Mouse (Mus musculus): ENCODE data around the gene Tmco4. TPM values are rescaled to one million over a fixed set of nuclear protein-coding genes. Genes with fewer than 3 reads are reported as not detected.

The Tmco4 gene
- total and polyA plus RNA-seq, 3 experiments: 8.4 to 11.7 (median 9.2) TPM

- Histone ChIP-seq H3K4me1 (ENCODE audit: control insufficient read depth, insufficient read depth, low read length) (0 out of 2 replicates have a peak, but pooled peaks cover 1% of the 10 kb centered on the region), H3K79me2 (replicated peaks; ENCODE audit: control insufficient read depth, insufficient read depth, low read length) (no peaks in the 10 kb centered on the region), H3K27me3 (ENCODE audit: control insufficient read depth, insufficient read depth, low read length) (no peaks in the 10 kb centered on the region), H3K9ac (ENCODE audit: low read depth, low read length) (no peak overlapping the region), H3K4me3 (no peak overlapping the region), H3K27ac (no peak overlapping the region), H3K36me3 (ENCODE audit: control insufficient read depth, insufficient read depth, low read length) (no peaks in the 10 kb centered on the region)
- peak; percentile 77 to 84 for DNase-seq
- TF ChIP-seq EP300 (IDR thresholded peaks at IDR 0.05; ENCODE audit: insufficient read depth, low read depth, low read length): no peak
- TF ChIP-seq CTCF (IDR thresholded peaks at IDR 0.05): peak; percentile 96
- intact Hi-C loops (cut with DNase I): loop anchor here (1.0 to 5.0 kb wide), 5 partner anchors 97 to 251 kb away; no protein-coding TSS in a partner anchor
- 9% methylated on average over 5 of the region's 5 CpGs for WGBS
Observed at GRCm38 (mm10) chr4:139086037-139086436, 113.3 kb downstream of the Tmco4 start.

- Histone ChIP-seq H3K27me3 (ENCODE audit: control insufficient read depth, insufficient read depth, low read length) (peaks cover under 1% of the 10 kb centered on the region; the same call in 1 of the 2 replicates), H3K27ac (no peak overlapping the region), H3K36me3 (ENCODE audit: control insufficient read depth, insufficient read depth, low read length) (no peaks in the 10 kb centered on the region), H3K79me2 (replicated peaks; ENCODE audit: control insufficient read depth, insufficient read depth, low read length) (no peaks in the 10 kb centered on the region), H3K9ac (ENCODE audit: low read depth, low read length) (no peak overlapping the region), H3K4me1 (ENCODE audit: control insufficient read depth, insufficient read depth, low read length) (0 out of 2 replicates have a peak, but pooled peaks cover 1% of the 10 kb centered on the region), H3K4me3 (no peak overlapping the region)
- intact Hi-C loops (cut with DNase I): loop anchor here (1.0 to 5.0 kb wide), 5 partner anchors 96 to 250 kb away; no protein-coding TSS in a partner anchor
- TF ChIP-seq EP300 (IDR thresholded peaks at IDR 0.05; ENCODE audit: insufficient read depth, low read depth, low read length): no peak
- TF ChIP-seq POLR2A (IDR thresholded peaks at IDR 0.05; ENCODE audit: insufficient read depth, low read depth, low read length): no peak
- no peak for TF ChIP-seq CTCF (IDR thresholded peaks at IDR 0.05)
- WGBS: 75% methylated on average over 4 of the region's 4 CpGs
- no peak for DNase-seq
Observed at GRCm38 (mm10) chr4:139086984-139087383, 114.3 kb downstream of the Tmco4 start.

DNA sequence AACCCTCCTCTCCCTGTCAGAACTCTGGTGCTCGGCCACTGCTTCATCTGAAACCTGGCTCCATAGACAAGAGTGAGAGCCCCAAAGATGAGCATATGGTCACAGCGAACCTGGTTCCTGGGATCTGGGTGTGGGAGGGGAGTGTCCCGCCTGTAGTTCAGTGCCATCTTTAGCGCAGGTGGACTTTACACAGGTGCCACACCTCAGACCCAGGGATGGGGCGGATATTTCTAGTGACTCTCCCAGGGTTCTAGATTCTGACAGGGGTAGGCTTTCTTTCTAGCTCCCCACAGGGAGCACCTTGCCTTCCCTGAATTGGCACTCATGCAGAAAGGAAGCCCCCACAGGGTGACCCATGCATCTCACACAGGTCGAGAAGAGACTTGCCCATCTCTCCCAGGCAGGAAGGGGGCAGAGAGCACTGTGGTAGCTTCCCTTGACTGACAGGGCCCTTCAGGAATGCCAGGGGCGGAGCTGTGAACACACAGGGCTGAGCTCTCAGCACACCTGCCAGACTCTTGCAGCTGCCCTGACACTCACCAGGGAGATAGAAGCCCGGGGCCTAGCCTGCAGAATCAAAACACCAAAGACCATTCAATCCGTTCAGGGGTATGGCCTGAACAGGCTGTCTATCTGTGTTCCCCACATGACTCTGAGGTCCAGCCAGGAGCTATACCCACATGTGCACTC is 116.4 kb downstream of the Tmco4 start:
- no peak for DNase-seq
- no peak for TF ChIP-seq EP300 (IDR thresholded peaks at IDR 0.05; ENCODE audit: insufficient read depth, low read depth, low read length)
- TF ChIP-seq CTCF (IDR thresholded peaks at IDR 0.05): no peak
- no peak for TF ChIP-seq POLR2A (IDR thresholded peaks at IDR 0.05; ENCODE audit: insufficient read depth, low read depth, low read length)
- Histone ChIP-seq H3K36me3 (ENCODE audit: control insufficient read depth, insufficient read depth, low read length) (no peaks in the 10 kb centered on the region), H3K4me3 (no peak overlapping the region), H3K9ac (ENCODE audit: low read depth, low read length) (no peak overlapping the region), H3K79me2 (replicated peaks; ENCODE audit: control insufficient read depth, insufficient read depth, low read length) (no peaks in the 10 kb centered on the region), H3K4me1 (ENCODE audit: control insufficient read depth, insufficient read depth, low read length) (0 out of 2 replicates have a peak, but pooled peaks cover 1% of the 10 kb centered on the region), H3K27me3 (ENCODE audit: control insufficient read depth, insufficient read depth, low read length) (peaks cover 1% of the 10 kb centered on the region; the same call in 1 of the 2 replicates), H3K27ac (no peak overlapping the region)
- intact Hi-C loops (cut with DNase I): loop anchor here (5.0 kb wide), 1 partner anchor 143 kb away; no protein-coding TSS in a partner anchor
- 66% methylated on average over 9 of the region's 9 CpGs for WGBS

GRCm38 (mm10) chr4:139090303-139090940 is 117.7 kb downstream of the Tmco4 start:
- intact Hi-C loops (cut with DNase I): no loop called here
- DNase-seq: peak in 1 of 2 experiments; percentile 43

GRCm38 (mm10) chr4:139091066-139091465 is 118.4 kb downstream of the Tmco4 start:
- Histone ChIP-seq H3K4me3 (peak overlapping the region; percentile 64; the same call in 1 of the 2 replicates), H3K4me1 (ENCODE audit: control insufficient read depth, insufficient read depth, low read length) (0 out of 2 replicates have a peak, but pooled peaks cover 1% of the 10 kb centered on the region), H3K27ac (peak overlapping the region; percentile 28; the same call in 1 of the 2 replicates), H3K79me2 (replicated peaks; ENCODE audit: control insufficient read depth, insufficient read depth, low read length) (no peaks in the 10 kb centered on the region), H3K27me3 (ENCODE audit: control insufficient read depth, insufficient read depth, low read length) (peaks cover 1% of the 10 kb centered on the region; the same call in 1 of the 2 replicates), H3K9ac (ENCODE audit: low read depth, low read length) (no peak overlapping the region), H3K36me3 (ENCODE audit: control insufficient read depth, insufficient read depth, low read length) (no peaks in the 10 kb centered on the region)
- TF ChIP-seq POLR2A (IDR thresholded peaks at IDR 0.05; ENCODE audit: insufficient read depth, low read depth, low read length) (no peak), EP300 (IDR thresholded peaks at IDR 0.05; ENCODE audit: insufficient read depth, low read depth, low read length) (no peak), CTCF (IDR thresholded peaks at IDR 0.05) (no peak)
- intact Hi-C loops (cut with DNase I): no loop called here
- 67% methylated on average over 7 of the region's 7 CpGs for WGBS
- DNase-seq: peak in 1 of 2 experiments; percentile 32

More at GRCm38 (mm10) chr4:139090303-139090940, 117.7 kb downstream of the Tmco4 start:
- Histone ChIP-seq H3K27me3 (ENCODE audit: control insufficient read depth, insufficient read depth, low read length) (peaks cover 1% of the 10 kb centered on the region; the same call in 1 of the 2 replicates), H3K4me1 (ENCODE audit: control insufficient read depth, insufficient read depth, low read length) (0 out of 2 replicates have a peak, but pooled peaks cover 1% of the 10 kb centered on the region), H3K27ac (no peak overlapping the region), H3K36me3 (ENCODE audit: control insufficient read depth, insufficient read depth, low read length) (no peaks in the 10 kb centered on the region), H3K4me3 (no peak overlapping the region), H3K9ac (ENCODE audit: low read depth, low read length) (no peak overlapping the region), H3K79me2 (replicated peaks; ENCODE audit: control insufficient read depth, insufficient read depth, low read length) (no peaks in the 10 kb centered on the region)
- 66% methylated on average over 15 of the region's 15 CpGs for WGBS
- TF ChIP-seq EP300 (IDR thresholded peaks at IDR 0.05; ENCODE audit: insufficient read depth, low read depth, low read length) (no peak), POLR2A (IDR thresholded peaks at IDR 0.05; ENCODE audit: insufficient read depth, low read depth, low read length) (no peak)
